Mouse (Mus musculus) brain, embryonic 18.5 days (tissue): ENCODE results near the gene Hist1h4i.

Experiments
- DNase-seq: peaks from one replicate; pipeline ENCODE4 v3.0.0-alpha.2; 2012; ENCODE audit warnings: low read depth, low spot score

The Hist1h4i gene

GRCm38 (mm10) chr13:22008707-22009106 lies 32.5 kb downstream of the Hist1h4i start:
- no peak for DNase-seq

- no peak for DNase-seq
Observed at GRCm38 (mm10) chr13:22007872-22008271, 33.3 kb downstream of the Hist1h4i start.

GRCm38 (mm10) chr13:22007121-22007510 lies 34.0 kb downstream of the Hist1h4i start:
- DNase-seq = no peak

GRCm38 (mm10) chr13:22006334-22007120 lies 34.6 kb downstream of the Hist1h4i start:
- DNase-seq = no peak

- no peak for DNase-seq
Observed at GRCm38 (mm10) chr13:22005605-22006333, 35.4 kb downstream of the Hist1h4i start.

GRCm38 (mm10) chr13:22001823-22002222 lies 39.3 kb downstream of the Hist1h4i start:
- DNase-seq = no peak

GRCm38 (mm10) chr13:22001346-22001745 lies 39.8 kb downstream of the Hist1h4i start:
- DNase-seq = no peak

GRCm38 (mm10) chr13:21999147-21999546 lies 42.0 kb downstream of the Hist1h4i start:
- DNase-seq = no peak

- no peak for DNase-seq
Observed at GRCm38 (mm10) chr13:21998412-21998811, 42.8 kb downstream of the Hist1h4i start.

GRCm38 (mm10) chr13:21997821-21998220 lies 43.3 kb downstream of the Hist1h4i start:
- DNase-seq = no peak

- DNase-seq = no peak
Observed at GRCm38 (mm10) chr13:21997201-21997820, 43.9 kb downstream of the Hist1h4i start.

GRCm38 (mm10) chr13:21996840-21997185 lies 44.3 kb downstream of the Hist1h4i start:
- DNase-seq = no peak

- DNase-seq = no peak
Observed at GRCm38 (mm10) chr13:21996101-21996839, 44.9 kb downstream of the Hist1h4i start.

- DNase-seq = no peak
Observed at GRCm38 (mm10) chr13:21995331-21995914, 45.7 kb downstream of the Hist1h4i start.

- no peak for DNase-seq
Observed at GRCm38 (mm10) chr13:21994896-21995295, 46.3 kb downstream of the Hist1h4i start.

- no peak for DNase-seq
Observed at GRCm38 (mm10) chr13:21993957-21994738, 47.0 kb downstream of the Hist1h4i start.

GRCm38 (mm10) chr13:21992550-21992949 lies 48.6 kb downstream of the Hist1h4i start:
- DNase-seq = no peak
